Mouse (Mus musculus): ENCODE measurements around the gene Pnkp.

The Pnkp gene

DNA sequence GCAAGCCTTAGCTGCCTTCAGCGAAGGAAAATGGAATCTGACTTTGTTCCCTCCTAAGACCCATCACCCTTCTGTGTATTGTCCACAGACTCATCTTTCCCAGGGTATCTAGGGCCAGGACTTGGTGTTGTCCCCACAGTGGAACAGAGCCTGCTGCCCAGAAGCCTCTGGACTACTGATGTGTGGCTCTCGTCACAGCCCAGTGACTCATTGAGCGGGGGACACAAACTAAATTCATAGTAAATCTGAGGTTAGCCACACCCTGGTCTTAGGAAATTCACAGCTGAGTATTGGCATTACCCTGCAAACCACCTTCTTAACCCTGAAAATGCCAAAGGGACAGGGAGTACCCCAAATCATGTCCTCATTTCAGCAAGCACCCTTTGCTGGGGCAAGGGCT, 30.2 kb upstream of the Pnkp start:
- no peak for DNase-seq (ENCODE audit: extremely low read depth, low read depth)

DNA sequence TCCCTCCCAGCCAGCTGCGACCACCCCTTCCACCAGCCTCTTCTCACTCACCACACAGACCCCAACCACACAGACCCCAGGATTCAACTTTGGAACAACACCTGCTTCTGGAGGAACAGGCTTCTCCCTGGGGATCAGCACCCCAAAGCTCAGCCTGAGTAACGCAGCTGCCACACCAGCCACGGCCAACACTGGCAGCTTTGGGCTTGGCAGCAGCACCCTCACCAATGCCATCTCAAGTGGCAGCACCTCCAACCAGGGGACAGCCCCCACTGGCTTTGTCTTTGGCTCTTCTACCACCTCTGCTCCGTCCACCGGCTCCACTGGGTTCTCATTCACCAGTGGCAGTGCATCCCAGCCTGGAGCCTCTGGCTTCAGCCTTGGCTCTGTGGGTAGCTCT, 28.2 kb upstream of the Pnkp start:
- no peak for DNase-seq (ENCODE audit: extremely low read depth, low read depth)

DNA sequence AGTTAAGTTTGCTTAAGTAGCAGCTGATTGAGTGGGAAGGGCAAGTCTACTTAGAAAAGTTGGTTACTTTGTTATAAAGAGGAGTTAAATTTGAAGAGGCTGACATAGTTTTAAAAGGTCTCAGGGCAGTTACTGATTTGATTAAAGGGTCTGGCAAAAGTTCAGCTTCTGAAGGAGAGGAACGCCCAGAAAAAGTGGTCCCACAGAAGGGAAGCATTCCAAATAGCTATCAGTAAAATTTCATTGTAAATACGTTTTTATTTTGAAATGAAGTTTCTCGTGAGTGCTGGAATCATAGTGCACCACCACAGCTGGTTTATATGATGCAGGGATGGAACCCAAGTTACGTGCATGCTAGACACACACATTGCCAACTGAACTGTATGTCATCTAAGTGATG, 24.2 kb upstream of the Pnkp start:
- DNase-seq (ENCODE audit: extremely low read depth, low read depth) = no peak

DNA sequence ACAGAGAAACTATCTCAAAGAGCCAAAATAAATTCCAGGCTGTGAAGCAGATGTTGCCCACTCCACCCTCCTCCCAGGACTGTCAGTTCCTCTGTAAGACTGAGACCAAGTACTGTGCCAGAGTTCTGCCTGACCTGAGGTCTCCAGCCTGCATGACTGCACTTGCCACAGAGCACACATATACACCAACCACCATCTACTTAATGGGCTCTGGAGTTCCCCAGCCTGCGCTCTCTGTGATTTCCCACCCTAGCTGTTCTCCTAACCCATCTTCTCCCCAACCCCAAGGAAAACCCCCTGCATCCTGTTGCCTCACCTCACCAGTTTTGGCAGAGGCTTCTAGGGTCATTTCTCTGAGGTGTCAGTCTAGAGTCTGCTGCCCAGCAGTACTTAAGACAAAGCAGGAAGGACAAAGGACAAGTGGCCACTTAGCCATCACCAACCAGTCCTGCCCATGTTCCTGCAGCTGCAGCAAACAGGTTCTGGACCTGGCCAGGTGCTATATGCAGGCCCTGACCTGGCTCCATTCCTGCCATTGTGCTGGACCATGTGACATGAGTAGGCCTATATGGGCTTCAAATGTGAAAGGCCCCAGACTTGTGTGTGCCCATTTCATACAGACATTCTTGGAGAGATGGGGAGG, 21.4 kb upstream of the Pnkp start:
- DNase-seq (ENCODE audit: extremely low read depth, low read depth) = no peak

DNA sequence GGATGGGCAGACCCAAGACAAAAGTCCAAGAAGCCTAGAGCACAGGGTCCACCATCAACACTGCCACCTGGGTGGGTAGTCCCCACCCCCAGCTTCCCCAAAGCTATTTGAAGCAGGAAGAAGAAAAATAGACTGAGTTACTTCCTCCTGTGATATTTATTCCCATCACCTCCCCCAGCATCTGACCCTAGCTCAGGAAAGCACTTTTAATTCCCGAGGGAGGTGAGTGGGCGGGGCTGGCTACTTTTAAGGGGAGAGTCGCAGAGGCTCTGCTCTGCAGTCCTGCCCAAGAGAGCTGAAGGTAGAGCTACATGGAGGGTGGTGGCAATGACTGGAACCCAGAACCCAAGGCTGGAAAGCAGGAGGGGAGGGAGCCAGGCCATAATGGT, 20.9 kb upstream of the Pnkp start:
- no peak for DNase-seq (ENCODE audit: extremely low read depth, low read depth)

DNA sequence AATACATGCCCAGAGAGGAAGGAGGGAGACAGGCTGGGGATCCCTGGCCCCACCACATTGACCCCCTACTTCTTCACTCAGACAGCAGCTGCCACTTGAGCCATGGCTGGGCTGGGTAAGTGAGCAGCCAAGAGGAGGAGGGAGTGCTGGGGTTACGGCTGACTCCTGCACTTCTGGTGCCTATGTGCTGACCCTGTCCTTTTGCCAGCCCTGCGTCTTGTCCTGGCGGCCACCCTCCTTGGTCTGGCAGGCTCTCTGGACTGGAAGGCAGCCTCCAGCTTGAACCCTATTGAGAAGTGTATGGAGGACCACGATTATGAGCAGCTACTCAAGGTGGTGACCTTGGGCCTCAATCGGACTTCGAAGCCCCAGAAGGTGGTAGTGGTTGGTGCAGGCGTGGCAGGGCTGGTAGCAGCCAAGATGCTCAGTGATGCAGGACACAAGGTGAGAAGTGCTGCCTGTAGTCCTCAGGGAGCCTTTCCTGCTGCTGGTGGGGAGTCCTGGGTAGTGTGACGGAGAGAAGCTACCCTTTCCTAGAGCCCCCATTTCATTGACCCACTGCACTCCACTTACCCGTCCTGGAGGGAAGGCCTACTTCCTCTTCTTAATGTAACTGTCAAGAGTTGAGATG, 20.4 kb upstream of the Pnkp start:
- DNase-seq (ENCODE audit: extremely low read depth, low read depth) = no peak

DNA sequence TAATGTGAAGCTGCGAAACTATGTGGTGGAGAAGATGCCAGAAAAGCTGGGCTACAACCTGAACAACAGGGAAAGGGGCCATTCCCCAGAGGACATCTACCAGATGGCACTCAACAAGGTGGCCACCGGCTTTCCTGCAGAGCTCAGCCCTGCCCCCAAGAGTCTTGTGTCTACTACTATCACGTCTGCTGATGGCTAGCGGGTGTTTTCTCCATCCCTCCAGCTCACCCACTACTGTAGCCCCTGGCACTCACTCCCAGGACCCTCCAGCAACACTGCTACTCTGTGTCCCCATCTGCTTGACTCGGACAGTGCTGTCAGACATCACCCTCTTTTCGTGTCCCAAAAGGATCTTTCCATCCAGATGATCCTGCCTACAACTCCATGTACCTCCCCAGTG, 18.9 kb upstream of the Pnkp start:
- no peak for DNase-seq (ENCODE audit: extremely low read depth, low read depth)

DNA sequence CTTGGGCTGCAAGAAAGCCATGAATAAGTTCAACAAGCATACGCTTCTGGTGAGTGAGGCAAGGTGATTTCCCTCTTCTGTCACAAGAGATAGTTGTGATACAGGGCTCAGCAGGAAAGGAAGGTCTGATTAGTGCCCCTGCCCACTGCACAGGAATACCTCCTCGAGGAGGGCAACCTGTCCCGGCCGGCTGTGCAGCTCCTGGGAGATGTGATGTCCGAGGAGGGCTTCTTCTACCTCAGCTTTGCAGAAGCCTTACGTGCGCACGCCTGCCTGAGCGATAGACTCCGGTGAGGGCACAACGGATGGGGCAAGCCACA, 17.8 kb upstream of the Pnkp start:
- no peak for DNase-seq (ENCODE audit: extremely low read depth, low read depth)

DNA sequence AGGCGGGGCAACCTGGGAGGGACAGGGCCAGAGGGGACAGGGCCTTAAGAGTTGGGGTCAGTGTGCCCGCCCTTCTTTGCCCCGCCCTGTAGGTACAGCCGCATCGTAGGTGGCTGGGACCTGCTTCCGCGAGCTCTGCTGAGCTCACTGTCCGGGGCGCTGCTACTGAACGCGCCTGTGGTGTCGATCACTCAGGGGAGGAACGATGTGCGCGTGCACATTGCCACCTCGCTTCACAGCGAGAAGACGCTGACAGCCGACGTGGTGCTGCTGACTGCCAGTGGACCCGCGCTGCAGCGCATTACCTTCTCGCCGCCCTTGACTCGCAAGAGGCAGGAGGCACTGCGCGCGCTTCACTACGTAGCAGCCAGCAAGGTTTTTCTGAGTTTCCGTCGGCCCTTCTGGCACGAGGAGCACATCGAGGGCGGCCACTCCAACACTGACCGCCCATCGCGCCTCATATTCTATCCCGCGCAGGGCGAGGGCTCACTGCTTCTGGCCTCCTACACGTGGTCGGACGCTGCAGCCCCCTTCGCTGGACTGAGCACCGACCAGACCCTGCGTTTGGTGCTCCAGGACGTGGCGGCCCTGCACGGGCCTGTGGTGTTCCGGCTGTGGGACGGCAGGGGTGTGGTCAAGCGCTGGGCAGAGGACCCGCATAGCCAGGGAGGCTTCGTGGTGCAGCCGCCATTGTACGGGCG, 17.3 kb upstream of the Pnkp start:
- no peak for DNase-seq (ENCODE audit: extremely low read depth, low read depth)

DNA sequence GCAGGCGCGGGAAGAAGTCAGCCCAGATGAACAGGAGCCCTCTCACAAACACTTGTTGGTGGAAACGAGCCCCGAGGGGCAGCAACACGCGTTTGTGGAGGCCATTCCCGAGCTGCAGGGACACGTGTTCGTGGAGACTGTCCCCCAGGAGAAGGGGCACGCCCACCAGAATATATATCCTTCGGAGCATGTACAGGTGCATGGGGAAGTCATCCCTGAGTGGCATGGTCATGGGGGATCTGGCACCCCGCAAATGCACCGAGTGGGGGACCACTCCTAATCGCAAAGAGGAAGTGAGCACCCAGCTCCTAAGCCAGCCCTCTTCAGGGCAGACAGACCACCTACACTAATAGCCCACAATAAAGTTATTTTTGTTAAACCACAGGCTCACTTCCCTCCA, 16.5 kb upstream of the Pnkp start:
- DNase-seq (ENCODE audit: extremely low read depth, low read depth) = no peak

DNA sequence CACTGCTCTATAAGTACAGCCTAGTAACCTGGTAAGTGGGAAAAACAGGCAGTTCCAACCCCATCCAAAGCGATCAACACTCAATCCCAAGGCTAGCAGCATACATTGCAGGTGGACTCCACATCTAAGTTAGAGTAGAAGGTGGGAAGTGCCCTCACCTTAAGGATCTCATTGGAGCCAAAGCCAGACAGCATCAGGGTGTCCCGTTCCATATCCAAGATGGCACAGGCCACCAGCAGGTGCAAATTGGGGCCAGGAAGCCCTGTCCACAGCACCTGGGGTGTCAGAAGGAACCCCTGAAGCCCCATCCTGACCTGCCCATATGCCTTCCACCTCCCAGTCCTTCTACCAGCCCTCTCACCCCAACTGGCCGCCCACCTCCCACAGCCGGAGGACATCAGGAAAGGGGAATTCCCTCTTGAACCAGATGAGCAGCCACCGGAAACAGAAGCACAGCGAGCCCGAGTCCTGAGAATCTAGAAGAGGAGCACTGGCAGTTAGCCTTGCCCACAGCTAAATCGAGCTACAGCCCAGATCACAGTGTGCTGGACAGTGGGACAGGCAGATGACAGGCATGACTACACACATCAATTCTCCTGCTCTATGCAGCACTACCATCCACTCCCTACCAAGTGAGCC, 15.0 kb upstream of the Pnkp start:
- DNase-seq (ENCODE audit: extremely low read depth, low read depth) = no peak

DNA sequence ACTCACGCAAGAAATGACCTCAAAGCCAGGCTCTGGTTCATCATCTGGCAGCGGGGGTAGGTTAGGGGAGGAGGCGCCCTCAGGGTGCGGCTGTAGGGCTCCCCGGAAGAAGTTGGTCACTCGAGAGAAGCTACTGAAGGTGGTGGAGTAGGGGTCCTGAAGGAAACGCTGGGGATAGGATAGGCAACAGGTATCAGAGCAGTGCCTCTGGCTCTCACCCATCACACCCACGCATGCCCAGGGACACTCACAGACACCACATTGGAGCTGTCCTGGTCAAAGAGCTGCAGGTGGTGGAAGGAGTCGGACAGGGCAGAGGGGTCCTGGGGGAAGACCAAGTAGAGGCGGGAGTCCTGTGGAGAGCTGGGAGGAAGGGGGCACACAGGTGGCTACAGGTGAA, 11.9 kb upstream of the Pnkp start:
- DNase-seq (ENCODE audit: extremely low read depth, low read depth) = no peak

DNA sequence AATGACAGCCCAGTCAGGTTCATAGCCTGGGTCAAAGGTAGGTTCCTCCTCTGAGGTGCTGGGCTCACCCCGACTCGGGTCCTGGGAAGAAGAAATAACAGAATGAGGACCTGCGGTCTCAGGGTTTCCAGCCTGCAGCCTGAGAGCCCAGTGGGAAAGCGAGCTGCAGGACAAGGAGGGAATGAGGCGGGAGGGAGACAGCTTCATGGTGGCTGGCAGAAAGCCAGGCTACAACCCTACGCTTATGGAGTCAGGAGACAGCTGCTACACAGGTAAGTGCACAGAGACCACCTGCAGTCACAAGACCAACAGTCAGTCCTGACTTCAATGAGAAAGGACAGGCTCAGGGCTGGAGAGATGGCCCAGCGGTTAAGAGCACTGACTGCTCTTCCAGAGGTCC, 10.1 kb upstream of the Pnkp start:
- no peak for DNase-seq (ENCODE audit: extremely low read depth, low read depth)

DNA sequence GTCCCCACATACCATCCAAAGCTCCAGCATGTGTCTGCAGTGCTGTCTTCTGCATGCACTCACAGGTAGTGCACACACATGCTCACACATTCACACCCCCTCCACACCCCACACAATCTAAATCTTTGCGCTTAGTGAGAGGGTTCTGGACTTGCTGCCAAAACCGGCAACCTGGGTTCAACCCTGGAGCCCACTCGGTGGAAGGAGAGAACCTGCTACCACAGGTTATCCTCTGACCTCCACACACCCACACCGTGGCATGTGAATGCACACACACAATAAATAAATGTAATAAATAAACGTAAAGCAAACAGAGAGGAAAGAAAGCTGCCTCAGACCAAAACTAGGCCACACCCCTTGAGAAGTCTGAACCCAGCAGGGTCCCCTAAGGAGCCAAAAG, 9.2 kb upstream of the Pnkp start:
- DNase-seq (ENCODE audit: extremely low read depth, low read depth) = no peak

DNA sequence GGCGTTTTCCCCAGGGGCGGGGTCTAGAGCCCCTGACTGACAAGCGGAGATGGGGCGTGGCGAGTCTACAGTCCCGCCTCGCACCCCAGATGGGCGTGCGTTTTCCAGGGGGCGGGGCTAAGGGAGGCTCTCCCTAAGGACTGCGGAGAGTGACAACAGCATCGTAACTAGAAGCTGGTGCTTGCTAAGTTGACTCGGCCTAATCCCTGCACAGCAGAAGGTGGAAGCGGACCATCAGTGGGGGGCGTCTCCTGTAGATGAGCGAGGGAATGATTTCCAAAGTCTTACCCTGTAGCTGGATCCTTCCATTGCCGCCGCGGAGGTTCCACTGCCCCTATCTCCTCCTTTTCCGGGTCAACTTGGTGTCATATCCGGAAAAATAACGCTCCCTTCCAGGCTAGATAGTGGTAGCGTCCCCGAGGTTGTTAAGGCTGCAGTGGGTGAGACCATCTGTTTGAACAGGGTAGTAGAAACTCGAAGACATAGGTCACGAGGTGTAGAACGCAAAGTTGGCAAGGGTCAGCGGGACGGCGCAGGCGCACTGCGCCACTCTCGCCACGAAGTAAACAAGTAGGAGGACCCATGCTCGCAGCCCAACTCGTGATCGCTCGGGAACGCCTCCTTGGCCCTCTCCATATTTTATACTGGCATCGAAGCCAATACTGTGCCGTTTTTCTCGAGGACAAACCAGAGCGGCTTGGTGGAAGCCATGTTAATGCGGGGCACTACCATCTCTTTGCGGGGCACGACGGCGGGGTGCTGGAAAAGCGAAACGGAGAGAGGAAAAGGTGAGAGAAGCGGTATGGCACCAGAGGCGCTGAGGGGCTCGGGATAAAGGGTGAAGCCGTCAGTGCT, 8.2 kb upstream of the Pnkp start, which contains the start of the genes Akt1s1 and Tbc1d17:
TSS of gene Akt1s1 (plus strand) at position 431 of the 855 bp plus-strand sequence.
TSS of gene Tbc1d17 (minus strand) at position 519 of the 855 bp plus-strand sequence.
- peak; percentile 100 for DNase-seq (ENCODE audit: extremely low read depth, low read depth)

DNA sequence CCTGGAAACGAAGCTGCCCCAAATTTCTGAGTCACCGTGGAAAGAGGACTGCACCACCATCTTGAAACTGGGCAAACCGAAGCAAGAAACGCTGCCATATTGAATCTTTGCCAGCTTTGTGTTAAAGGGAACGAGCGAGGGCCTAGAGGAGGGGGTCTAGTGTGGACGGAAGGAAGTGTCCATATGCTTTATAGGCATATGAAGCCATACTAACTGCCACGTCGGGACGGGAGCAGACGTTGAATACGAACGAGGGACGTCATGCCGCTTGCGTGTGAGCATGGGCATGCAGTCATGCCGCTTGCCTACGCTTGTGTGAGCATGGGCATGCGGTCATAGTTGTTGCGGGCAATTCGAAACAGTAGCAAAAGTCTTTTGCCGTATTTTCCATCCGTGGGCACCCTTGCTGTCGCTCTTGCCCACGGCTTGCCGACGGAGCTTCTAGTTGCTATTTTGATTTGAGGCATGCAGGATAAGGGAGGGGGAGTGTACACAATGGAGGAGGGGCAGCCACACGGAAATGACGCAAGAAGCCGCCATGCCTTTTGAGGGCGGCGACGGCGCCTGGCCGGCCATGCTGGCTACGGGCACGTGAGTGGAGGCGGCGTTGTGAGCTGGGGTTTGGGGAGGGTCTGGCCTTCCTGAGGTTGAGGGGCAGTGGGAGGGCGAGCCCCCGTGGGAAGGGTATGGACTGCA, 7.4 kb upstream of the Pnkp start:
- peak; percentile 90 for DNase-seq (ENCODE audit: extremely low read depth, low read depth)

DNA sequence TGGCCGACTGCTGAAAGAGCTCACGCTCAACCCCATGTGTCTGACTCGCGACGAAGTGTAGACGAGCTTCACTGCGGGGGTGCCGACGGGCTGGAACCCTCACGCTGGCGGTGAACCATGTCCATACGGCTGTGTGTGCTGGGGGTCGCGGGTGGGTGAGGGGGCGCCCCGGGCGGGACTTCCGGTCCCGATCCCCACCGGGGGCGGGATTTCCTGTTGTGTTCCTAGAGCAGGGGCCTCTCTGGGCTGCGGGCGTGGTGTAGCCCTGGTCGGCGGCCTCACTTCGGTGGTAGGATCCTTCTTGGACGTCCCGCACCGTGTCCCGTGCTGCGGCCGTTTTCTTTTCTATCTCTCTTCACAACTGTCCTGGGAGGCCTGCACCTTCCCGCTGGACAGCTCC, 6.8 kb upstream of the Pnkp start:
- DNase-seq (ENCODE audit: extremely low read depth, low read depth) = no peak

DNA sequence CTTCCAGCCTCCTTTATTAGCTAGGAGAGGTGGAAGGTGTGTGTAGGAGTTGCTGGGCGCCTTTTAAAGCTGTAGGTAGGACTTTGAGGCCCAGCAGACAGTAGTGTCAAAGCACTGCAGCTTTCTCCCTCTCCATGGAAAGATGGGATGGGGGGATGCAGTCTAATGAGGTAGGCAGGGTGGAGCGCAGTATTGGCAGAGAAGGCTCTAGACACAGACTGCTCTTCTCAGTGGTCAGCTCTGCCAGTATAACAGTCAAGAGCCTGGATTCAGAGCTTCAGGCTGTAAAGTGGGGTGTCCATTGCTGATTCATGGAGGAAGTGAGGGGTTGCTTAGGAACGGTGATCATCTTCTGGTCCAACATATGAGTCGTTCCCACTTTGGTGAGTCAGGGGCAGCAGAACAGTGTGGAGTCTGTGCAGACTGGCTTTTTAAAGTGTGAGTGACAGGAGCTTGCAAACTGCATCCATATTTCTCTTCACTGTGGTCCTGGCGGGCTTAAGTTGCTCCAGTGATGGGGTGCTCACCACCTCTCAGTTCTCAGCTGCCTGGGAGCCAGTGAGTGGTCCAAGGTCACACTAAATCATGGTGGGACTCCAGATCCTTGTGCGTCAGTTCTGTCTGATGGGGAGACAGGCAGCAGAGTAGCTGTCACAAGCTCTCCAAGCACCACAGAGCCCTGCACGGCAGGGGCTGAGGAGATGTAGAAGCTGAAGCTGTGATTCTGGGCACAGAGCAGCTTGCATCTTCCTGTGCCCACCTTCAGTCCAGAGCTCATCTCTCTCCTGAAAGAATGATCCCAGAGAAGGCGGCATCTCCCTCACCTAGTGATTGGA, 5.9 kb upstream of the Pnkp start:
- DNase-seq (ENCODE audit: extremely low read depth, low read depth) = no peak

DNA sequence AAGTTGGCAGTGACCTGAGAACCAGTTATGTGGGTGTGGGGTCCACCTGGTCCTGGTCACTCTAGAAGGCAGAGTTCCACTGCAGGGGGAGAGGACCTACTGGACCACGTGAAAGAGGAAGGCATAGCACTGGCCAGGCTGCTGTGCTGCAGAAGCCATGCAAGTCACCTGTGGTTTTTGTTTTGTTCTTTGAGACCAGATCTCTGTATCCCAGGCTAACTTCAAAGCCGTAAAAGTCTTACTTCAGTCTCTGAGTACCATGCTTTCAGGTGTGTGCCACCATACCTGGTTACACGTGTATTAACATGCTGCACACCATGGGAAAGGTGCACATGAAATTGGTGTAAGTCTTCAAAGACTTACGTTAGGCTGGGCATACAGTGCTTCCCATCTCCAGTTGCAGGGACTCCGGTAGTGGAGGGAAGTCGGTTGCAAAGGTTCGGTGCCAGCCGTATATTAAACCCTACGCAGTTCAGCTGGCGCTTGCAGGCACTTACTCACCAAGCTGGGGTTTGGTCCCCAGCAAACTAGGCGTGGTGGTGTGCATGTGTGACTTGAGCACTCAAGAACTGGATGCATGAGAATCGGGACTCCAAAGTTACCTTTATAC, 5.2 kb upstream of the Pnkp start:
- DNase-seq (ENCODE audit: extremely low read depth, low read depth) = no peak
